Mouse (Mus musculus) ES-CJ7 (cell line): ENCODE data around the gene Fam13a.

ENCODE experiments used
- DNase-seq: peaks from one replicate; pipeline ENCODE4 v3.0.0; 2011; ENCODE audit warnings: low read depth, low spot score

Fam13a gene

GRCm38 (mm10) chr6:58999044-58999453 is 25.3 kb downstream of the Fam13a start:
- DNase-seq, result no peak

GRCm38 (mm10) chr6:58998528-58998927 is 25.8 kb downstream of the Fam13a start:
- no peak for DNase-seq

- DNase-seq, result no peak
Measured at GRCm38 (mm10) chr6:58989149-58989548, 35.2 kb downstream of the Fam13a start.

- DNase-seq, result no peak
Measured at GRCm38 (mm10) chr6:58988706-58989105, 35.6 kb downstream of the Fam13a start.

- DNase-seq, result no peak
Measured at GRCm38 (mm10) chr6:58987166-58987565, 37.2 kb downstream of the Fam13a start.

GRCm38 (mm10) chr6:58985186-58985585 is 39.2 kb downstream of the Fam13a start:
- no peak for DNase-seq

- DNase-seq, result no peak
Measured at GRCm38 (mm10) chr6:58975249-58975648, 49.1 kb downstream of the Fam13a start.

- DNase-seq, result no peak
Measured at GRCm38 (mm10) chr6:58974428-58974827, 49.9 kb downstream of the Fam13a start.

- no peak for DNase-seq
Measured at GRCm38 (mm10) chr6:58972873-58973272, 51.5 kb downstream of the Fam13a start.

GRCm38 (mm10) chr6:58968272-58968671 is 56.1 kb downstream of the Fam13a start:
- no peak for DNase-seq

GRCm38 (mm10) chr6:58965071-58965831 is 59.1 kb downstream of the Fam13a start:
- DNase-seq, result no peak

- no peak for DNase-seq
Measured at GRCm38 (mm10) chr6:58964565-58964964, 59.8 kb downstream of the Fam13a start.

- no peak for DNase-seq
Measured at GRCm38 (mm10) chr6:58964091-58964490, 60.3 kb downstream of the Fam13a start.

- no peak for DNase-seq
Measured at GRCm38 (mm10) chr6:58962691-58963090, 61.7 kb downstream of the Fam13a start.

- DNase-seq, result no peak
Measured at GRCm38 (mm10) chr6:58960523-58960922, 63.8 kb downstream of the Fam13a start.

GRCm38 (mm10) chr6:58951128-58951992 is 73.0 kb downstream of the Fam13a start:
- no peak for DNase-seq

GRCm38 (mm10) chr6:58950410-58950809 is 73.9 kb downstream of the Fam13a start:
- no peak for DNase-seq

GRCm38 (mm10) chr6:58946840-58947239 is 77.5 kb downstream of the Fam13a start:
- no peak for DNase-seq

- DNase-seq, result no peak
Measured at GRCm38 (mm10) chr6:58946246-58946645, 78.1 kb downstream of the Fam13a start.

- no peak for DNase-seq
Measured at GRCm38 (mm10) chr6:58943958-58944357, 80.4 kb downstream of the Fam13a start.

- DNase-seq, result no peak
Measured at GRCm38 (mm10) chr6:58942276-58942675, 82.1 kb downstream of the Fam13a start.

GRCm38 (mm10) chr6:58937726-58938125 is 86.6 kb downstream of the Fam13a start:
- DNase-seq, result no peak

- no peak for DNase-seq
Measured at GRCm38 (mm10) chr6:58934144-58934543, 90.2 kb downstream of the Fam13a start.
